Mouse (Mus musculus) duodenum, adult 2 months (tissue): ENCODE results near the gene Aph1c. TPM values are rescaled to one million over a fixed set of nuclear protein-coding genes. Genes with fewer than 3 reads are reported as not detected.

Experiments used
- polyA plus RNA-seq: library from polyadenylated mRNA; depleted of rRNA; stranded (reverse); fragments of >200 nt; gene quantifications from 2 replicates; pipeline ENCODE4 v1.2.3, GENCODE M21; 2012; ENCODE audit warnings: low replicate concordance; rRNA removed

Gene Aph1c
- 0.21 and 0.36 TPM in 2 replicates for polyA plus RNA-seq

DNA sequence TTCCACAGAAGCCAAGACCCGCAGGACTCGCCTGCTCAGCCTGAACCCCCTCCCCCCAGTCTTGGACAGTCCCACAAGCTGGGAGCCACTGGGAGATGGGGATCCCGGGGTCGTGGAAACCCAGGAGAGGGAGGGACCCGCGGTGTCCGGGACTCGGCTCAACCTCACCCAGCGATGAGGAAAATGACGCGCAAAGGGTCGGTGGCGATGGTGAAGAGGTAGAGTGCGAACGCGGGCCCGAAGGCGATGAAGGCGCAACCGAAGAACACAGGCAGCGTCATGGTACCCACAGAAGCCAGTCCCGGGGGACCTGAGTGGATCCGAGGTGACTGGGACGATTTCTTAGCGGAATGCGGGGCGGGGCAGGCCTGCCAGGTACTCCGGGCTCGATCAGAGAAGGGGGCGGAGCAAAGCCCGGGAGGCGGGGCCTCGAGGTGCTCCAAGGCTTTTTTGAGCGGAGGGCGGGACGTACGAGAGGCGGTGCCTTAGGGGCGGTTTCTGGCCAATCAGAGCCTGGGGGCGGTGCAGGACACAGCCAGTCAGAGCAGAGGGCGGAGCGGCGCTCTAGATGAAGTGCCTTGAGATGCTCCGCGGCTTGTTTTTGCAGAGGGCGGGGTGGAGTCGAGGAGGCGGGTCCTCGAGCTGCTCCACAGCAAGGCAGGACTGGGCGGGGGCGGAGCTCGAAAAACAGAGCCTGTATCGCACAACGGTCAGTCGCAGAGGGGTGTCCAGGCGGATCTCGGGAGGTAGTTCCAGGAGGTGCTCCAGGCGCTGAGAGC is at the start of gene Aph1c:
Gene Aph1c, minus strand, starts transcription at position 409 of the 779 bp plus-strand sequence.

DNA sequence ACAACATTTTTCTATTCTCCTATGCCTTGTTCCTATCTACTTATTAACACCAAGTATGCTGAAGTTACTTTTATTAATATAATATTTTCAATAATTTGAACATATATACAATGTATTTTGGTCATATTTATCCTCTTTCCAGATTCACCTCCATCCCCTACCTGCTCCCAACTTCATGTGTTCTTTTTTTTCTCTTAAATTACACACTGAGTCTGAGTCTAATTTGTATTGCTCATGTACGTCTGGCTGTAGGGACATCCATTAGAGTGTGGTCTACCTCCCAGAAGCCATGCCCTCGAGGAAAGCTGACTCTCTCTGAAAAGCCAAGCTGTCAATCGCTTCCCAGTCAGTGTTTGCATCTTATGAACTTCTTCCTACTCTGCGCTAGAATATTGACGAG is 37.8 kb downstream of the Aph1c start, which contains the start of gene Gm10647:
Gene Gm10647, plus strand, starts transcription at position 301 of the 400 bp plus-strand sequence.

DNA sequence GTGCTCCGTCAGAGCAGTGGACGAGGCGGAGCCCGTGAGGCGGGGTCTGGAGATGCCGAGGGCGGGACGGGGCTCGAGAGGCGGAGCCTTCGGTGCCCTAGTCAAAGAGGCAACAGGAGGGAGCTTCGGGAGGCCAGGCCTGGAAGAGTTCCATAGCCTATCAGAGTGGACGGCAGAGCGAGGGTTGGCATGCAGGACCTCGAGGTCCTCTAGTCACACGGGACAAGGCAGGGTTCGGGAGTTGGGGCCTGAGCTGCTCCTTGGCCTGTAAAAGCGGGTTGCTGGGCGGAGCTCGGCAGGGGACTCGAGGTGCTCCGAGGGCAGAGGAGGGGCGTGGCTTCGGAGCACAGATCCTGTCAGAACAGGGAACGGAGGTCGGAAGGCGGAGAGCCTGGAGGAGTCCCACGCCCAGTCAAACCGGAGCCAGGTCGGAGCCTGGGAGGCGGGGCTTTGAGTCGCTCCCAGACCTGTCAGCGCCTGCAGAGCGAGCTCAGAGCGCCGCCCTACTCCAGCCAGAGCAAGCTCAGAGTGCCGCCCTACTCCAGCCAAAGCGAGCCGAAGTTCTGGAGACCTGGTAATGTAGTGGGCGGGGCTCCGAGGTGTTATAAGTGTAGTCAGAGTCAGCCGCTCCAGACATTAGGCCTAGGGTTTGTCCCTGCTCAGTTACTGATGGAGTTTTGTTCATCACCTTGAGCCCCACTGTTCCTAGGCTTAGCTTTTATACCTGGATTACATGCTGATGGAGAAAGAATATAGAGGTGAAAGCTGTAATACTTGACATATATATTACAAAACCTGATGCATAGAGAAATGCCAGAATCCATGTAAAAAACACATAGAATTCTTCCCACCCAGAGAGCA is 38.8 kb downstream of the Aph1c start, which contains the start of gene Aph1b:
Gene Aph1b, minus strand, starts transcription at position 27 of the 861 bp plus-strand sequence.

Other genes starting within 250 kb of the Aph1c start
- gene Usp3, start 241.6 kb downstream of the Aph1c start, polyA plus RNA-seq, result 18.5 and 21.9 TPM in 2 replicates
- 2.4 and 46.0 TPM in 2 replicates for gene Car12, start 121.0 kb downstream of the Aph1c start, polyA plus RNA-seq
- gene Aph1b, start 39.2 kb downstream of the Aph1c start, polyA plus RNA-seq, result 0.92 and 1.6 TPM in 2 replicates
- not detected in 2 replicates for gene Gm10647, start 37.7 kb downstream of the Aph1c start, polyA plus RNA-seq
- gene Rab8b, start 85.0 kb upstream of the Aph1c start, polyA plus RNA-seq, result 2.3 TPM in 2 replicates
- 6.7 and 8.3 TPM in 2 replicates for gene Rps27l, start 111.4 kb upstream of the Aph1c start, polyA plus RNA-seq
- 18.8 and 52.8 TPM in 2 replicates for gene Lactb, start 140.8 kb upstream of the Aph1c start, polyA plus RNA-seq
- 96.1 and 108 TPM in 2 replicates for gene Tpm1, start 214.7 kb upstream of the Aph1c start, polyA plus RNA-seq